ENCODE assay signal across 8 mouse cellular contexts in the genomic region with DNA sequence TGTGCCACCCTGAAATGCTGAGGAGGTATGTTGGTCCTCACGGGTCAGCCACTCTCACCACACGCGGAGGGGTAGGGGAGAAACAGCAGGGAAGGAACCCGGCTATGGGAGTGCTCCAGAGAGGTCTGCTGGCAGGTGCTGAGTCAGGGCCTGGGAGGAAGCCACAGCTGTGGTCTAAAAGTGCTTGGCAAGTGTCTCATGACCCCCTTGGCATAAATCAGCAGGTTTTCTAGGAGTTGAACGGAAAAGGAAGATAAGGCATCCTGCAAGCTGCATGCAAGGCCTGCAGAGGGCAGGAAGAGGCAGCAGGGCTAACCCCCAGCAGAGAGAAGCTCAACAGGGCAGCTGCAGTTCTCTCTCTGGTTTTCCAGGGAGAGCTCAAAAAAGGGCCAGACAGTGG. TPM values are rescaled to one million over a fixed set of nuclear protein-coding genes. Genes with fewer than 3 reads are reported as not detected.
DNase-seq lines count a peak whose midpoint lies in the region; ATAC-seq lines count a peak whose summit lies in the region.

No protein-coding gene starts in this region.

- 61% methylated on average over 5 of the region's 5 CpGs for WGBS in intestine, embryonic 15.5 days
- WGBS in intestine, embryonic 16.5 days: 60% methylated on average over 5 of the region's 5 CpGs
- WGBS in heart, embryonic 15.5 days: 31% methylated on average over 5 of the region's 5 CpGs
- WGBS in liver, embryonic 16.5 days (ENCODE audit: insufficient replicate concordance): 16% methylated on average over 5 of the region's 5 CpGs
- WGBS in hindbrain, embryonic 13.5 days: 67% methylated on average over 5 of the region's 5 CpGs

- H3K27me3 ChIP-seq in intestine, embryonic 15.5 days (replicated peaks): no peaks in the 10 kb centered on the region
- no peaks in the 10 kb centered on the region for H3K27me3 ChIP-seq in intestine, embryonic 16.5 days (replicated peaks; ENCODE audit: control insufficient read depth, insufficient read depth, low read length)
- H3K27me3 ChIP-seq in heart, embryonic 15.5 days: no peaks in the 10 kb centered on the region
- H3K27me3 ChIP-seq in liver, embryonic 16.5 days (ENCODE audit: control insufficient read depth, insufficient read depth, low read depth, low read length): no peaks in the 10 kb centered on the region
- H3K27me3 ChIP-seq in hindbrain, embryonic 13.5 days: no peaks in the 10 kb centered on the region

- no peaks in the 10 kb centered on the region for H3K9me3 ChIP-seq in intestine, embryonic 15.5 days
- H3K9me3 ChIP-seq in intestine, embryonic 16.5 days (ENCODE audit: control insufficient read depth, low read length): no peaks in the 10 kb centered on the region
- no peaks in the 10 kb centered on the region for H3K9me3 ChIP-seq in heart, embryonic 15.5 days (replicated peaks)
- no peaks in the 10 kb centered on the region for H3K9me3 ChIP-seq in liver, embryonic 16.5 days (replicated peaks; ENCODE audit: control insufficient read depth, low read length)
- H3K9me3 ChIP-seq in hindbrain, embryonic 13.5 days: no peaks in the 10 kb centered on the region

- 0 out of 2 replicates have a peak overlapping the region, but pooled peaks have one; percentile 4 for H3K27ac ChIP-seq in intestine, embryonic 15.5 days
- H3K27ac ChIP-seq in intestine, embryonic 16.5 days (ENCODE audit: low read length): no peak overlapping the region
- H3K27ac ChIP-seq in heart, embryonic 15.5 days: peak overlapping the region; percentile 40
- peak overlapping the region; percentile 38; the same call in 1 of the 2 replicates for H3K27ac ChIP-seq in liver, embryonic 16.5 days (ENCODE audit: low read length)
- no peak overlapping the region for H3K27ac ChIP-seq in hindbrain, embryonic 13.5 days

- no peak overlapping the region for H3K9ac ChIP-seq in intestine, embryonic 15.5 days
- H3K9ac ChIP-seq in intestine, embryonic 16.5 days (ENCODE audit: low read depth, low read length): no peak overlapping the region
- H3K9ac ChIP-seq in heart, embryonic 15.5 days: no peak overlapping the region
- H3K9ac ChIP-seq in liver, embryonic 16.5 days (ENCODE audit: low read depth, low read length): no peak overlapping the region
- no peak overlapping the region for H3K9ac ChIP-seq in hindbrain, embryonic 13.5 days

- H3K4me3 ChIP-seq in intestine, embryonic 15.5 days (replicated peaks): no peak overlapping the region
- H3K4me3 ChIP-seq in intestine, embryonic 16.5 days (ENCODE audit: low read length): no peak overlapping the region
- H3K4me3 ChIP-seq in heart, embryonic 15.5 days: no peak overlapping the region
- no peak overlapping the region for H3K4me3 ChIP-seq in liver, embryonic 16.5 days (ENCODE audit: low read depth, low read length)
- no peak overlapping the region for H3K4me3 ChIP-seq in hindbrain, embryonic 13.5 days

- peaks cover 12% of the 10 kb centered on the region; the same call in 1 of the 2 replicates for H3K36me3 ChIP-seq in intestine, embryonic 15.5 days
- H3K36me3 ChIP-seq in intestine, embryonic 16.5 days (ENCODE audit: control insufficient read depth, insufficient read depth, low read length): peaks cover 4% of the 10 kb centered on the region; the same call in 1 of the 2 replicates
- H3K36me3 ChIP-seq in heart, embryonic 15.5 days: peaks cover 17% of the 10 kb centered on the region; the same call in 1 of the 2 replicates
- no peaks in the 10 kb centered on the region; the same call in 1 of the 2 replicates for H3K36me3 ChIP-seq in liver, embryonic 16.5 days (ENCODE audit: control insufficient read depth, insufficient read depth)
- H3K36me3 ChIP-seq in hindbrain, embryonic 13.5 days: peaks cover 63% of the 10 kb centered on the region

- H3K4me2 ChIP-seq in intestine, embryonic 15.5 days (replicated peaks): no peak overlapping the region
- no peak overlapping the region for H3K4me2 ChIP-seq in intestine, embryonic 16.5 days (ENCODE audit: low read depth, low read length)
- H3K4me2 ChIP-seq in heart, embryonic 15.5 days: no peak overlapping the region
- H3K4me2 ChIP-seq in liver, embryonic 16.5 days (ENCODE audit: low read depth, low read length): no peak overlapping the region
- H3K4me2 ChIP-seq in hindbrain, embryonic 13.5 days: no peak overlapping the region

- H3K4me1 ChIP-seq in intestine, embryonic 15.5 days (replicated peaks): peaks cover 33% of the 10 kb centered on the region
- peaks cover 35% of the 10 kb centered on the region for H3K4me1 ChIP-seq in intestine, embryonic 16.5 days (ENCODE audit: control insufficient read depth, insufficient read depth, low read length)
- H3K4me1 ChIP-seq in heart, embryonic 15.5 days (replicated peaks): peaks cover 74% of the 10 kb centered on the region
- peaks cover 49% of the 10 kb centered on the region for H3K4me1 ChIP-seq in liver, embryonic 16.5 days (ENCODE audit: control insufficient read depth, low read depth, low read length)
- peaks cover 63% of the 10 kb centered on the region for H3K4me1 ChIP-seq in hindbrain, embryonic 13.5 days (replicated peaks)

- ATAC-seq in intestine, embryonic 15.5 days: no peak
- no peak for ATAC-seq in intestine, embryonic 16.5 days
- peak; percentile 17; the same call in 1 of the 2 replicates for ATAC-seq in heart, embryonic 15.5 days (replicated peaks; ENCODE audit: insufficient number of reproducible peaks, insufficient read depth, low FRiP score, low read depth)
- ATAC-seq in liver, embryonic 16.5 days (ENCODE audit: low read depth): peak; percentile 54
- no peak for ATAC-seq in hindbrain, embryonic 13.5 days (ENCODE audit: low FRiP score)

- DNase-seq in adrenal gland, adult 2 months: peak; percentile 75
- no peak for DNase-seq in urinary bladder, postnatal 25 days (ENCODE audit: low spot score)
- DNase-seq in embryo, embryonic 11 days: no peak

RNA-seq across cellular contexts. Expression of a gene that starts 5.5 kb away (rescaled TPM):
- 124 TPM in 2 replicates for polyA plus RNA-seq in intestine, embryonic 15.5 days (2015; fragmentation: Nextera tagmentation; extraction: Ambion mirVana)
- polyA plus RNA-seq in intestine, embryonic 16.5 days (2015; fragmentation: Nextera tagmentation; extraction: Ambion mirVana): 120 and 131 TPM in 2 replicates
- total RNA-seq in adrenal gland, adult 2 months (2021): 10 to 100 TPM; 41.3 to 44.0 TPM
- polyA plus RNA-seq in adrenal gland, adult 2 months (2012; rRNA removed): 66.4 and 70.6 TPM in 2 replicates
- 67.0 and 93.4 TPM in 2 replicates for polyA plus RNA-seq in heart, embryonic 15.5 days (2015; fragmentation: Nextera tagmentation; extraction: Ambion mirVana)
- polyA plus RNA-seq in liver, embryonic 16.5 days (2015; fragmentation: Nextera tagmentation; extraction: Ambion mirVana): 44.9 and 46.0 TPM in 2 replicates
- 116 and 118 TPM in 2 replicates for polyA plus RNA-seq in hindbrain, embryonic 13.5 days (2015; fragmentation: Nextera tagmentation; extraction: Ambion mirVana)

RNA-seq across cellular contexts. Expression of a gene that starts 9.3 kb away (rescaled TPM):
- 21.4 and 22.4 TPM in 2 replicates for polyA plus RNA-seq in intestine, embryonic 15.5 days (2015; fragmentation: Nextera tagmentation; extraction: Ambion mirVana)
- polyA plus RNA-seq in intestine, embryonic 16.5 days (2015; fragmentation: Nextera tagmentation; extraction: Ambion mirVana): 15.6 and 16.7 TPM in 2 replicates
- 1 to 10 TPM; 1.6 to 2.5 TPM for total RNA-seq in adrenal gland, adult 2 months (2021)
- 1.5 and 2.0 TPM in 2 replicates for polyA plus RNA-seq in adrenal gland, adult 2 months (2012; rRNA removed)
- polyA plus RNA-seq in heart, embryonic 15.5 days (2015; fragmentation: Nextera tagmentation; extraction: Ambion mirVana): 10.1 and 15.0 TPM in 2 replicates
- polyA plus RNA-seq in liver, embryonic 16.5 days (2015; fragmentation: Nextera tagmentation; extraction: Ambion mirVana): 14.5 TPM in 2 replicates
- 6.1 and 6.9 TPM in 2 replicates for polyA plus RNA-seq in hindbrain, embryonic 13.5 days (2015; fragmentation: Nextera tagmentation; extraction: Ambion mirVana)

RNA-seq across cellular contexts. Expression of a gene that starts 25.4 kb away (rescaled TPM):
- polyA plus RNA-seq in intestine, embryonic 15.5 days (2015; fragmentation: Nextera tagmentation; extraction: Ambion mirVana): 86.3 and 95.3 TPM in 2 replicates
- 77.5 and 80.8 TPM in 2 replicates for polyA plus RNA-seq in intestine, embryonic 16.5 days (2015; fragmentation: Nextera tagmentation; extraction: Ambion mirVana)
- 10 to 100 TPM; 87.3 to 90.5 TPM for total RNA-seq in adrenal gland, adult 2 months (2021)
- polyA plus RNA-seq in adrenal gland, adult 2 months (2012; rRNA removed): 179 and 197 TPM in 2 replicates
- 61.1 and 81.1 TPM in 2 replicates for polyA plus RNA-seq in heart, embryonic 15.5 days (2015; fragmentation: Nextera tagmentation; extraction: Ambion mirVana)
- polyA plus RNA-seq in liver, embryonic 16.5 days (2015; fragmentation: Nextera tagmentation; extraction: Ambion mirVana): 14.9 and 16.2 TPM in 2 replicates
- polyA plus RNA-seq in hindbrain, embryonic 13.5 days (2015; fragmentation: Nextera tagmentation; extraction: Ambion mirVana): 159 and 163 TPM in 2 replicates

RNA-seq across cellular contexts. Expression of a gene that starts 25.5 kb away (rescaled TPM):
- 40.3 and 45.8 TPM in 2 replicates for polyA plus RNA-seq in intestine, embryonic 15.5 days (2015; fragmentation: Nextera tagmentation; extraction: Ambion mirVana)
- 65.6 and 79.6 TPM in 2 replicates for polyA plus RNA-seq in intestine, embryonic 16.5 days (2015; fragmentation: Nextera tagmentation; extraction: Ambion mirVana)
- total RNA-seq in adrenal gland, adult 2 months (2021): 1 to 10 TPM; 5.6 TPM
- polyA plus RNA-seq in adrenal gland, adult 2 months (2012; rRNA removed): 5.2 and 8.4 TPM in 2 replicates
- 13.7 and 17.2 TPM in 2 replicates for polyA plus RNA-seq in heart, embryonic 15.5 days (2015; fragmentation: Nextera tagmentation; extraction: Ambion mirVana)
- polyA plus RNA-seq in liver, embryonic 16.5 days (2015; fragmentation: Nextera tagmentation; extraction: Ambion mirVana): 3.5 and 4.5 TPM in 2 replicates
- polyA plus RNA-seq in hindbrain, embryonic 13.5 days (2015; fragmentation: Nextera tagmentation; extraction: Ambion mirVana): 5.7 and 5.8 TPM in 2 replicates

RNA-seq across cellular contexts. Expression of a gene that starts 43.9 kb away (rescaled TPM):
- 29.9 and 35.1 TPM in 2 replicates for polyA plus RNA-seq in intestine, embryonic 15.5 days (2015; fragmentation: Nextera tagmentation; extraction: Ambion mirVana)
- polyA plus RNA-seq in intestine, embryonic 16.5 days (2015; fragmentation: Nextera tagmentation; extraction: Ambion mirVana): 31.6 and 34.3 TPM in 2 replicates
- 10 to 100 TPM; 83.2 to 83.8 TPM for total RNA-seq in adrenal gland, adult 2 months (2021)
- polyA plus RNA-seq in adrenal gland, adult 2 months (2012; rRNA removed): 67.8 and 91.2 TPM in 2 replicates
- 42.0 and 45.0 TPM in 2 replicates for polyA plus RNA-seq in heart, embryonic 15.5 days (2015; fragmentation: Nextera tagmentation; extraction: Ambion mirVana)
- 14.1 and 15.3 TPM in 2 replicates for polyA plus RNA-seq in liver, embryonic 16.5 days (2015; fragmentation: Nextera tagmentation; extraction: Ambion mirVana)
- polyA plus RNA-seq in hindbrain, embryonic 13.5 days (2015; fragmentation: Nextera tagmentation; extraction: Ambion mirVana): 77.2 and 86.0 TPM in 2 replicates

Comparison
In these comparisons a context has a peak if more than half of its experiments do, and no peak if none do; other contexts are left out.
1. H3K27ac ChIP-seq: peak in intestine, embryonic 15.5 days (single experiment), heart, embryonic 15.5 days (single experiment) and liver, embryonic 16.5 days (single experiment); none in intestine, embryonic 16.5 days (single experiment) and hindbrain, embryonic 13.5 days (single experiment).
2. ATAC-seq: peak in heart, embryonic 15.5 days (single experiment) and liver, embryonic 16.5 days (single experiment); none in intestine, embryonic 15.5 days (single experiment), intestine, embryonic 16.5 days (single experiment) and hindbrain, embryonic 13.5 days (single experiment).